Mouse (Mus musculus) frontal cortex, postnatal 14 days (tissue): Measurements from ENCODE around the gene Mylk.
"Not testable (repeated sequence)": the region's sequence is repeated elsewhere in the genome, so short reads cannot be mapped to it uniquely, and the experiment has no call there.

ENCODE experiments used
- DNase-seq, 2 experiments: peaks; one replicate each; pipeline ENCODE4 v3.0.0; 2022; ENCODE audit warnings: low spot score in 2 of 2

Mylk gene

DNA sequence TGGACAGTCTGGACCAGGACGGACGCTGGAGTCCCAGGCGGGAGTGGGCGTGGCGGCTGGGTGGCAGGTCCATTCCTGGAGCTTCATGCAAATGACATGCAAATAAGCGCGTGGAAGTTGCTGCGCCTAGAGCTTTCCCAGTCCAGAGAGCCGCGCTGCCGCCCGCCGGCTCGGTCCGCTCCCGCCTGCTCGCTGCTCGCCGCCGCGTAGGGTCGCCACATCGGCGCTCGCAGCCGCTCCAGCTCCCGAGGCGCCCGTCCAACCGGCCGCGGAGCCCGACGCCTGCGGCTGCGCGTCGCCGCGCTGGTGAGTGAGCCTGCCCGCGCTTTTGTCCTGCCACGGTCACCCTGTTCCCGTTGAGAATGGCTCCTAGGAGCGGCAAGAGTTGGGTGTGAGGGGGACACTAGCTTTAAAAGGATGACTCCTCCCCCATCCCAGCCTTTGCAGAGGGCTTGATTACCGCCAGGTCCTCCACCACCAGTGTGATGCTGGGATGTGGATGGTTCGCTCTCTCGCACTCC, at the start of gene Mylk:
Gene Mylk, plus strand, starts transcription at position 146 of the 521 bp plus-strand sequence.
- peak; percentile 13 to 49 for DNase-seq

GRCm38 (mm10) chr16:34698721-34699120, 46.3 kb upstream of the Mylk start:
- DNase-seq, result not testable (repeated sequence)

- peak; percentile 58 to 74 for DNase-seq
Measured at GRCm38 (mm10) chr16:34700165-34700827, 44.7 kb upstream of the Mylk start.

GRCm38 (mm10) chr16:34700828-34701216, 44.2 kb upstream of the Mylk start:
- no peak for DNase-seq

DNA sequence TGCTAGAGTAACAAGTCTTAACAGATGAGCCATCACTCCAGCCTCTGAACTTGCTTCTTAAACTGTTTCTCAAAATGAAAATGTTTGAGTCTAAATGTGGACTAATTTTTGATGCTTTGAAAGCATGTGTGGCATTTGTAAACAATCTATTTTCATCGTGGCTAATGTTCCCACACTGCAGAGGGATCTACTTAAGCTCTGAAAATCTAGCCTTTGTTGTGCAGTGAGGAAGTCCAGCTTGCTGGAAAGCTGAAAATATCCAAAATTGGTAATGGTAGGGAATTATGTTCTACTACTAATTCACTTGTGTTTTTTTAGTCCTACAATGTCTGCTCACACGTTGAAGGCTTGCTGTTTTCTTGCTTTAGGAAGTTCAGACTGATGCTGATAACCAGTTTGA, 39.0 kb upstream of the Mylk start:
- DNase-seq, result no peak

GRCm38 (mm10) chr16:34706487-34706946, 38.5 kb upstream of the Mylk start:
- no peak for DNase-seq

DNA sequence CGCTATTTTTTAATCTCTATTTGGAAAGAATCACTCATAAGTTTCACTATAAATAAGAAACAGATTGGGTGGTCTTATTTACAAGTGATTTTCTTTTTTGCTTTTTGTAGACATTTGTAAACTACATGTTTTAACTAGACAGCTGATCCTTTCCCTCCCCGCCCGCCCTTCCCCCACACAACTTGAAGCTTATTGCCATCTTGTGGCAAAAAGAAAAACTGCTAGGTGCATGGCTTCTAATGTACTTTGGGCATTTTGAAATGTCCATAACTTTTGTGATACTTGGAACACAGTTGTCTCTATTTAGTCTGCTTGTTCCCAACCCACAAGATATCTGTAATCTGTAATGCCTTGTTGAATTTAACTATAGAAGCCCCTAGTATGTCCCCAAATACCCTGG, 33.5 kb upstream of the Mylk start:
- no peak for DNase-seq

DNA sequence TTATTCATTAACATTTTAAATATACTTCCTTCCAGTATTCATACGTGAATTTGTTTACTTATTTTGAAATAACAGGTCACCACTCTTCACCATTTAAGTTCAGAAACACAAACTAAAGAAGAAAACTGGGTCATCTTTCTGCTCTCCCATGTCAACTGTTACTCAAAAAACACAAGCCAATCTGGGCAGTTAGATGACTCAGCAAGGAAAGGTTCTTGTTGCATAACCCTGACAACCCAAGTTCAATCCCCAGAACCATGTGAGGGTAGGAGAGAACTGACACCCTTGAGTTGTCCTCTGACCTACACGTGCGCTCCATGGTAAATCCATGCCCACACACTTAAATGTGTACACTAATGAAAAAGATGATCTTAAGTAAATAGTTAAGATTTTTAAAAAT, 19.9 kb upstream of the Mylk start:
- DNase-seq, result no peak

- not testable (repeated sequence) for DNase-seq
Measured at GRCm38 (mm10) chr16:34728610-34729009, 16.4 kb upstream of the Mylk start.

DNA sequence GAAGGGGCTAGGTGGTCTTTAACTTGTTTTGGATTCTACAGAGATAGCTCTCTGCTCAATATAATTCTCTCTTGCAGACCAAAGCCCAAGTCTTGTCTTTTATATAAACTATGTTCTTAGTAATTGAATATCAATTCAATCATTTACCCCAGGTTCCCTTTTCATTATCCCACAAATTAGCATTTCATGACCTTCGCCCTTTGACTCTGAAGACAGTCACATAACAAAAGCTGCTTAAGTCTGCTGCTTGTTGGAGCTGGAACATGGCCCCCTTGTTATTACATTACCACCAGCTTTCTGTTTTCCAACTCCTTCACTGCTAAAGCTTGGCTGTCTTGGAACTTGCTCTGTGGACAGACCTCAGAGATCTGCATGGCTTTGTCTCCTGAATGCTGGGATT, 15.6 kb upstream of the Mylk start:
- DNase-seq, result no peak

GRCm38 (mm10) chr16:34738656-34739233, 6.3 kb upstream of the Mylk start:
- no peak for DNase-seq

DNA sequence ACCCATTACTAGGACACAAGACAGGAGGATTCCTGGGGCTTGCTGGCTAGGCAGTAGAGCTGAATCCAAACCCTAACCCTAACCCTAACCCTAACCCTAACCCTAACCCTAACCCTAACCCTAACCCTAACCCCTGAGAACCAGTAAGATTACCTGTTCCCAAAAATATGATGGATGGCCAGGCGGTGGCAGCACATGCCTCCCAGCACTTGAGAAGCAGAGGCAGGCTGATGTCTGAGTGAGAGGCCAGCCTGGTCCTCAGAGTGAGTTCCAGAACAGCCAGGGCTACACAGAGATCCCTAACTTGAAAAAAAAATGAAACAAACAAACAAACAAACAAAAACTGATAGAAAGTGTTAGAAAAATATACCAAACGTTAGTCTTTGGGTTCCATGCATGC, 2.1 kb upstream of the Mylk start:
- no peak for DNase-seq

GRCm38 (mm10) chr16:34748081-34748720, 3.2 kb downstream of the Mylk start:
- no peak for DNase-seq

DNA sequence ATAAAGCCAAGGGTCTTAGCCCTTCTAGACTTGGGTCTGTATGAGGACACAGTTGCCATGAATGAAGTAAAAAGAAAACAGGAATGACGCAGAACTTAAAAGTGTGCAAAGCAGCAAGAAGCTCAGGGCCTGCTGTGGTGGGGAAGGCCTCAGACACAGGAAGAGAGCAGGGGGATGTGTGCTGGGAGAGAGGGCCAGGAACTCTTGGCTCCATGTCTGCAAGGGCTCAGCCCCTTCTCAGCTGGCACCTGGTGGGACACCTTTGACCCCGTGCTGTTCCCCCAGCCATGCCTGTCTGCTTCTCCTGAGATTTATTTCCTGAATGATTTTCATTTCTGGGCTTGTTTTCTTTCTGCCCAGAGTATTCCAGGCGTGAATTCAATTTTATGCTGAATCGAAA, 4.5 kb downstream of the Mylk start:
- no peak for DNase-seq

GRCm38 (mm10) chr16:34752026-34752425, 7.0 kb downstream of the Mylk start:
- DNase-seq, result no peak

DNA sequence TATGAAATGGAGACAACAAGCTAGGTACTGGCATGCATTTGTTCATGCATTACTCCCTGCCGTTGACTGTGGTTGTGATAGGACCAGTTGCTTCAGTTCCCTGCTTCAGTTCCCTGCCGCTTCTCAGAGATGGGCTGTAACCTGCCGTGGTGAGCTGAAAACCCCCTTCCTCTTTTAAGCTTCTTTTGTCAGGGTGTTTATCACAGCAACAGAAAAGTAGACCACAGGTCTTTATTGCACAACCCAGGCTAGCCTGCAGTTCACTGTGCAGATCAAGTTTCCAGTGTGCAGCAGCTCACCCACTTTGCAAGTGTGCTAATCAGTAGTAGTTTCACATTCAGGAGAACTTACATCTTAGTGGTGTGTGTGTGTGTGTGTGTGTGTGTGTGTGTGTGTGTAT, 8.0 kb downstream of the Mylk start:
- DNase-seq, result no peak

GRCm38 (mm10) chr16:34756991-34757390, 12.0 kb downstream of the Mylk start:
- no peak for DNase-seq

- no peak for DNase-seq
Measured at GRCm38 (mm10) chr16:34758205-34758604, 13.2 kb downstream of the Mylk start.

DNA sequence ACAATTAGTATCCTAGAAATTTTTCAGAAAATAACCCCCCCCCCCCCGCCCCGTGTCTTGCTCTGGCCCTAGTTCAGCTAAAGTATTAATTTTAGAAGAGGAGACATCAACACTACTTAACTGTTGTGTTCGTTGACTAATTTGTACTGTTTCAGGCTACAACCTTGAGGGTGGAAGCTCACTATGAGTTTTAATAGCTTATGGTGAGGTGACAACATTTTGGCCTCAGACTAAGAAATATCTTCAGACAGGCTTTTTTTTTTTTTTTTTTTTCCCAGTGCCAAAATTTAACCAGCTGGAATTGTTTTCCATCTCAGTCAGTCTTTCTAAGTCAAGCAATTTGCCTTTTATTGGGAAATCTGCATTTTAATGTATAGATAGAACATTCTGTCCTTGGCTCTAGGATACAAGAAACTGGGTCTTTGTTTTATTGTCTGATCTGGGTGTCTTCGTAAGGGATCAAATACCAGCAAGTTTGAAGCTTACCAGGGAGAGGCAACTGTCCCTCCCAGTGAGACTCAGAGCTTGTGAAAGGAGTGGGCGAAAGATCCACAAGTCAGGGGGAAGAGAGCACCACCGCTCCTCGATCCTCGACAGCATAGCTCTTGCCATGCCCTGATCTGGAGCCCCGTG, 19.1 kb downstream of the Mylk start:
- DNase-seq, result no peak

GRCm38 (mm10) chr16:34765666-34766065, 20.7 kb downstream of the Mylk start:
- DNase-seq, result no peak

DNA sequence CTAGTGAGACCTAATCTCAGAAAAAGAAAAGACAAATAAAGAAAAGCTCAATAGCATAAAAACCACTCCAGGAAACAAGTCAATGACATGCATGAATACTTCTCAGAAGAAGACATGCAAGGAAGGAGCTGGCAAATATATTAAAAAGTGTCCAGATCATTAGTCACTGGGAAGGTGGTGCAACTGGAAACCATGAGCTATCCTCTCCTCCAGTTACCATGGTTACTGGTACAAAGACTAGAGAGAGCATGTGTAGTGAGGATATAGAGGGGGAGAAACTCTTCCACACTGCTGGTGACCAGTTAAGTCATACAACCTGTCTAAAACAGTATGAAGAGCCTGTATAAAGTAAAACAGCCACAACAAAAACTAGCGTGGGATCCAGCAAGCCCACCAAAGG, 21.2 kb downstream of the Mylk start:
- DNase-seq, result no peak

DNA sequence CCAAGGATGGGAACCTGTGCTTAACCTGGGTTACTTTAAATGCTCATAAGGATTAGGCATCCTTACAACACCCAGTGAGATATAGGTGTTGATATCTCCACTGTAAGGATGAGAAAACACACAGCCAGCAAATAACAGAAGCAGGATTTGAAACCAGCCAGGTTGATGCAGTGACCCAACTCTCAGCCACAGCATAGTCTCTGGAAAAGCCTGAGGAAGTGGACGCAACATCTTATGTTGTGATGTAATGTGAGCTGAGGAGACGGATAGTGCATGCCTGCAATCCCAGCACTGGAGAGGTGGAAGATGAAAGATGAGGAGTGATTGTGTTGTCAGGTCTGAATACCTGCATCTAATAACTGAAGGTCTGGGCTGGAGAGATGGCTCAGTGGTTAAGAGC, 22.4 kb downstream of the Mylk start:
- no peak for DNase-seq

DNA sequence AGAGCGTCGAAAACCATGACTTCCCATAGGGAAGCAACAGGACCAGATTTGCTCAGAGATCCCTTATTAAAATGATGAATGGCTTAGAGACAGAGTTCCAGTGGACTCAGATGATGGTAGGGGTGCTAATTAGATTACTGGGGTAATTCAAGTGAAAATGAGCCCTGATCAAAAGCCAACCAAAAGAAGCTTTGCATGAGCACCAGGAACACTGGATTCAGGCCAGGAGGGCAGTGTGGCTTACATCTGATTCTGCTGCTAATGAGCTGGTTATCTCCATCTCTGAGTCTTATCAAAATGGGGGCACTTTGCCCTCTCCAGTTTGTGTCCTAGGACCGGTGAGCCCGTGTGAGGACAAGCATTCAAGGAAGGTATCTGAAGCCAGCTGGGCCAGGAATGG, 23.4 kb downstream of the Mylk start:
- no peak for DNase-seq
